Mouse (Mus musculus): ENCODE data around the gene Anxa2.

Gene Anxa2

GRCm38 (mm10) chr9:69453066-69453900 is at the start of gene Anxa2:
TSS of gene Anxa2 (plus strand) at chr9:69453620.
- peak; percentile 59 for DNase-seq (ENCODE audit: extremely low read depth, low read depth)

GRCm38 (mm10) chr9:69404671-69405070 is 48.7 kb upstream of the Anxa2 start:
- no peak for DNase-seq (ENCODE audit: extremely low read depth, low read depth)

GRCm38 (mm10) chr9:69419476-69419875 is 33.9 kb upstream of the Anxa2 start:
- DNase-seq (ENCODE audit: extremely low read depth, low read depth) = no peak

- no peak for DNase-seq (ENCODE audit: extremely low read depth, low read depth)
These were observed 22.9 kb upstream of the Anxa2 start for GRCm38 (mm10) chr9:69430531-69430930.

GRCm38 (mm10) chr9:69431863-69432555 is 21.4 kb upstream of the Anxa2 start:
- no peak for DNase-seq (ENCODE audit: extremely low read depth, low read depth)

- no peak for DNase-seq (ENCODE audit: extremely low read depth, low read depth)
These were observed 18.2 kb upstream of the Anxa2 start for GRCm38 (mm10) chr9:69435194-69435593.

GRCm38 (mm10) chr9:69435662-69436061 is 17.8 kb upstream of the Anxa2 start:
- no peak for DNase-seq (ENCODE audit: extremely low read depth, low read depth)

GRCm38 (mm10) chr9:69439805-69440357 is 13.5 kb upstream of the Anxa2 start:
- DNase-seq (ENCODE audit: extremely low read depth, low read depth) = no peak

- no peak for DNase-seq (ENCODE audit: extremely low read depth, low read depth)
These were observed 10.9 kb upstream of the Anxa2 start for GRCm38 (mm10) chr9:69442471-69443038.

GRCm38 (mm10) chr9:69443203-69443602 is 10.2 kb upstream of the Anxa2 start:
- DNase-seq (ENCODE audit: extremely low read depth, low read depth) = no peak

GRCm38 (mm10) chr9:69448801-69449200 is 4.6 kb upstream of the Anxa2 start:
- DNase-seq (ENCODE audit: extremely low read depth, low read depth) = no peak

- no peak for DNase-seq (ENCODE audit: extremely low read depth, low read depth)
These were observed 2.8 kb upstream of the Anxa2 start for GRCm38 (mm10) chr9:69450636-69451035.

GRCm38 (mm10) chr9:69451886-69452810 is 1.3 kb upstream of the Anxa2 start:
- DNase-seq (ENCODE audit: extremely low read depth, low read depth) = no peak

- peak; percentile 74 for DNase-seq (ENCODE audit: extremely low read depth, low read depth)
These were observed 664 bp downstream of the Anxa2 start for GRCm38 (mm10) chr9:69453901-69454666.

GRCm38 (mm10) chr9:69454691-69455090 is 1.3 kb downstream of the Anxa2 start:
- no peak for DNase-seq (ENCODE audit: extremely low read depth, low read depth)

- no peak for DNase-seq (ENCODE audit: extremely low read depth, low read depth)
These were observed 2.0 kb downstream of the Anxa2 start for GRCm38 (mm10) chr9:69455391-69455790.

- no peak for DNase-seq (ENCODE audit: extremely low read depth, low read depth)
These were observed 3.1 kb downstream of the Anxa2 start for GRCm38 (mm10) chr9:69456406-69457075.

- no peak for DNase-seq (ENCODE audit: extremely low read depth, low read depth)
These were observed 3.7 kb downstream of the Anxa2 start for GRCm38 (mm10) chr9:69457143-69457542.

GRCm38 (mm10) chr9:69457747-69458625 is 4.6 kb downstream of the Anxa2 start:
- DNase-seq (ENCODE audit: extremely low read depth, low read depth) = no peak

All from MEL-GATA-1-ER (cell line).